Mouse (Mus musculus) heart, adult 8-10 months (tissue): Measurements from ENCODE around the gene Cst8. TPM values are rescaled to one million over a fixed set of nuclear protein-coding genes. Genes with fewer than 3 reads are reported as not detected.
"Not testable (repeated sequence)": the region's sequence is repeated elsewhere in the genome, so short reads cannot be mapped to it uniquely, and the experiment has no call there.

Experiments
- DNase-seq: peaks from one replicate; pipeline ENCODE4 v3.0.0; 2022; ENCODE audit warnings: low spot score
- total RNA-seq, 4 experiments: library from RNA; stranded (reverse); gene quantifications; 2 replicates each; pipeline ENCODE4 v1.2.4; 2022

Gene Cst8
- total RNA-seq = not detected

- DNase-seq = no peak
These were observed at the start of gene Cst8 for GRCm38 (mm10) chr2:148798485-148798884. Gene Cst8, plus strand, starts transcription at chr2:148798785.

DNA sequence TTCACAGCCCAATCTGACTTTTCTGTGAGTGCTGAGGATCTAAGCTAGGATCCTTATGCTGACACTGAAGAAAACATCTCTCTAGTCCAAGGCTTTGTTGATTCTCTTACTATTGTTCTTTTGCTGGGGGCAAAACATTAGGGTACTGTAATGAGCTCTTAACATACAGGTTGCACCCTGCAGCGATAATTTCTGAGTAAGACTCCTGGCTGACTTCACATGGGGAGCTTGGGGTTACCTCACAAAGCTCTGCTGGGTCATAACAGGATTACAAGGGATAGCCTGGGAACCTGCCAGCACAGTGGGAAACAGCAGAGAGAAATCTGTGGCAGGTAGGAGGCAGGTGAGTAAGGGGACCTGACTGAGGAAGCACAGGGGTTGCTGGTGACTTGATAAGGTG lies 48.5 kb upstream of the Cst8 start, which contains the start of gene Cstl1:
Cstl1 (plus strand) TSS at position 301 of the 400 bp plus-strand sequence.
- no peak for DNase-seq

DNA sequence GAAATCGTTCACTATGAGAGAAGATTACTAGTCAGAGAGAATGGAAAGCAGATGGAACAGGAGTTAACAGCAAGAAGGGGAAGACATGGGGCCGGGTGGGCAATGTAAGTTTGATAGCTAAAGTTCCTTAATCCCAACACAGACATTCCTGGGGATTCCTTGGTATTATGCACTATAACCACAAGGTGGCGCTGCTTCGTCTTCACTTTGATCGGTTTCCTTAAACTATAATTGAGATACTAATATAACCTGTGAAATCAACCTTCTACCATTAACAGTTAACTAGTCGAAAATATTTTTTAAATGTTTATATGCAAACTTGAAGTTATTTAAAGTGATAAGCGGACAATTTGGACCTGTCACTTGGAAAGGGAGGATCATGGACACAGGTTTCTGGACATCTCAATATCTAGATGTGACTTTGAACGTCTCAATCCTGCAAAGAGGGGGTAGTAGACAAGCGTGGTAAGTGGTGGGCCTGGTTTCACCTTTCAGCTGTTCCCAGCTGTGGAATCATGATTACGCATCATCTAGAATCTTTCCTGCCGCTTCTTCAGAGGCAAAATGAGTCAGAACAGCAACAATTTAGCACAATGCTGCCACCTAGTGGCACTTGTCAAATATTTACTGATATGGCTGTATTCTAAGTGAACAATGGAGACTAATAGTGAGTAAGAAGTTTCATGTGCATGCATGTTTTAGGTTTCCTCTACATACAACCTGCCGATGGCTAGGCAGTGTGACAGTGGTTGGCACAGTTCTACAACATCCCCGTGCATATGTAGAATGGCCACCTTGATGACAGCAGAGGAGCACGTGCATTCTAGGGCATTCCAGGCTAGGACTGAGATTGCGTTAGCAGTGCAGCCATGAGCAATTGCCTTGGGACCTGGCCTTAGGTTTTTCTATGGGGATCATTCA lies 46.4 kb upstream of the Cst8 start:
- DNase-seq = peak; percentile 72

DNA sequence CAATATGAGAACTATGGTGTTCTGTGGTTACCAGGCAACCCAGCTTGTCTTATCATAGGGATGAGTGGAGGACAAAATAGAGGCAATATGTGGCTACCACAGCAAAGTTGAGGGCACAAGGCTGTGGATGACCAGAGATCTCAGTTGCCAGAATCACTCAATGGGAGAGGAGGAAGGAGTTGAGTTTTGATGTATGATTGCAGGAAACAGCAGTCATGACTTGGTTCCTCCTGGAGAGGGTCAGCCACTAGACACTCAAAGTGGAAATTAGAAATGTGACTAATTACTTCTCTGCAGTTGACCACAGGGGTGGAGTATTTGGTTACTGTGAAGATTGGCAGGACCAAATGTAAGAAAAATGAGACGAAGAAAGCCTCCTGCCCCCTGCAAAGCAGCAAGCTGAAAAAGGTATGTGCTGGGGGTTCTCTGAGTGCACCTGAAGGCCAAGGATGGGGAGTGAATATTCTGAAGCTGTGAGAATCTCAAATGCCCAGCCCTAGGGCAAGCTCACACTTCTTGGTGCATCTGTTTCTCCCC lies 44.2 kb upstream of the Cst8 start:
- no peak for DNase-seq

GRCm38 (mm10) chr2:148763648-148764388 lies 34.8 kb upstream of the Cst8 start:
- no peak for DNase-seq

- not testable (repeated sequence) for DNase-seq
These were observed 27.2 kb upstream of the Cst8 start, which contains the start of gene Cst11 for GRCm38 (mm10) chr2:148771397-148771796. Gene Cst11, minus strand, starts transcription at chr2:148771497.

DNA sequence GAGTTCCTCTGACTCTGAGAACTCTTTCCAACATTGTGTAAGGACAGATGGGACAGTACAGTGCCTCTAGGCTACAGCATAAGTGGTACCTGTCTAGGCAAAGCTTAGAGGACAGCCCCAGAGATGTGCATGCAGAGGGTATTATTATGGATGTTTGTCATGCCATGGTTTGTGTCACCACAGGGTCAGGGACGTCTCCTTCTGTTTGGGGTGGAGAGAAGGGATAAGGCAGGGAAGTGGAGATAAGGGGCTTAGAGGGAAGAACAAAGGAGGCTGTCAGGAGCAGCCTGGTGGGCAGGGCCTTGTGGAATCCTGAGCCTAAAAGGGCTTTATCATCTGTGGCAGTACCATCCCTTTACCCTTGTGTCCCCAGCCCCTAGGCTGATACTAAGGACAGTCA lies 16.9 kb upstream of the Cst8 start, which contains the start of gene 8030411F24Rik:
8030411F24Rik (plus strand) TSS at position 301 of the 400 bp plus-strand sequence.
- no peak for DNase-seq

DNA sequence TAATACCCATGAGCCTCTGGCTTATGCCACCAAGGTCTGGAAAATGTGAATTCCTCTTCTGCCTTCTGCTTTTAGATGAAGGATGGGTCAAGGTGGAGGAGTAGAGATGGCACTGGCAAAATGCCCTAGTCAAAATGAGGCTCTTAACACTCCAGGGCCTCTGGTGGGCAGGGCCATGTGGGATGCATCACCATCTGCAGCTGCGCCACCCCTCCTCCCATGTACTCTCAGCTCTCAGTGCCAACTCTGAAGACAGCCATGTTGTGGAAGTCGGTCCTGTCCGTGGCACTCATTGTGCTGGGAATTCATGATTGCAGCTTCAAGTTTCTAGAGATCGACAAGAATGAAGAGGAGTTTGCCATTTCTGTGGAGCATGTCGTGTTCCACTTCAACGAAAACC lies 9.4 kb upstream of the Cst8 start, which contains the start of gene Cst12:
Cst12 (plus strand) TSS at position 220 of the 400 bp plus-strand sequence.
- DNase-seq = no peak

DNA sequence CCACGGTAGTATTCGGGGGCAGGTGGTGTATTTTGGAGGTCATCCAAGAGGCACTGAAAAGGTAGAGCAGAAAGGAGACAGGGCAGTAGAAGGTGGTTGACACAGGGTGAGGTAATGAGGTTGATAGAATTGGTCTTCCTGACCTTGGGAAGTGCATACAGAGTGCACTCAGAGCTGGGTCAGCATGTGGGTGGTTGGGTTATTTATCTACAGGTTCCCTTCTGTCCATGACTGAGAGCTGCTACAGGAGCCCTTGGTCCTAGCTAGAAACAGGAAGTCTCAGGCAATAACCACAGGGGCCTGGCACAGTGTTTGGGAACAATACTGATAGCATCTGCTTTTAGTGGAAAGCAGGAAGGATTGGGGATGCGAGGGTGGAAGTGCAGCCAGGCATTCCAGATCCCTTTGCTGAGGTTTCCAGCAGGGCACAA lies 2.9 kb downstream of the Cst8 start:
- no peak for DNase-seq

DNA sequence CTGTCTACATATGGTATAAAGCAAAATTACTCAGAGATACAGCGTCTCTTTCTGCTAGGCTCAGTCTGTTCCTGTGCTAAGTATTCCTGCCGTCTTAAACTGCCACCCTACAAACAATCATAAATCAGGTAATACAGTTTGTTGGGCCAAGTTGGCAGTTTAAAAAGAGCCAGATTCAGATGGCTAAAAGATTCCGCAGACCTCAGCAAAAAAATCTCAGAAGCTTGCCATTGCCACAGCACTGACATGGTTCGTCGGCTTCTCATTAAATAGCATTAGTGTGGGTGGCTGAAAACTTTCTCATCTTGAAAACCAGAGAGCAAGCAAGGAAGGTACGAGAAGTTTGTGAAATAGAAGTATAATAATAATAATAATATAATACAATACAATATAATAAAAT lies 8.1 kb downstream of the Cst8 start:
- DNase-seq = no peak

DNA sequence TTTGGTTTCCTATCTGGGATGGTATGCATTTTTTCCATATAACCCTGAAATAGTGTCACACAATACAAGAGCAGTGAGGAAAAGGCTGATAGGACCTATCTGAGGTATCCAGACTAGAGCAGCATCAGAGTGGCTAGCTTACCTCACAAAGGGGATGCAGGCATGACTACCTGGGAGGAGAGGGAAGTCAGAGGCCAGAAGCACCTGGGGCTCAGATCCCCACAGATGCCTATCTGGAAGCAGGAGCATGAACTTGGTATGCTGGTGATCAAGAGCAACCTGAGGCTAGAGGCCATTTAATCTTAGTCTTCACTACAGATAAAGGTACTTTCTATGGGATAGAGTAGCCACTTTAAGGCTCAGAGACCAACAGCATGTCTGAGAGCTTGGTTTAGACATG lies 21.3 kb downstream of the Cst8 start, which contains the start of gene Cst13:
Cst13 (plus strand) TSS at position 173 of the 400 bp plus-strand sequence.
- DNase-seq = no peak

DNA sequence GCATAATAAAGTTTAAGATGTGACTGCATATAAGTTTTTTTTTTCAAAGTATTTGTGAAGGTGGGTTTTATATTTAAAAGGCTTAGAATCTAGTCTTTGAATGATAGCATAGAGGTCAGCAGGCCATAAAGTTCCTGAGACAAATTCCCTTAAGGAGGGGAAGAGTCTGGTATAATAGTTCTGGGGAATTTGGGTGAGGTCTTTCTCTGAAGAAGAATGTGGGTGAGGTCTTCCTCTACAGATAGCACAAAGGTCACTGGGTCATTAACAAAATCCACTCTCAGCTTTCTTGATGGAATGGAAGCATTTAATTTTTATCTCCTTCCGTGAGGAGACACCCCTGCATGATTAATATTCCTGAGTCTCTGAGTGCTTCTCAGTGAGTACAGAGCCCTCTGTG lies 27.4 kb downstream of the Cst8 start:
- no peak for DNase-seq

DNA sequence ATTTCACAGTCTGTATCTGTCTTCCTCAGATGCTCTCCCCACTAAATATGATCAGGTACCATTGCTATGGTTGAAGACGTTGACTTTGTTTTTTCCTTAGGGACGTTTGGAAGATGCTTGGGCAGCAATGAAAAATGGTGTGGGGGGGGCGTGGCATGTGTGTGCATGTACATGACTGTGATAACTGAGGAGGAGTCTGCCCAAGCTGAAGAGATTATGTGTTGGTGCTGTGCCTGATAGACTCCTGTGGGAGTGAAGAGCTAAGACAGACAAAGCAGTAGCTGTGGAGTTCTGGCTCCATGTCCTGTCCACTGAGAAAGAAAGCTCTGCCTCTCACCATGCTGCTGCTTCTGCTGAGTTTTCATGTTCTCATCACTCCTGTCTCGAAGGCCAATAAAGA lies 36.3 kb downstream of the Cst8 start, which contains the start of gene Cst9:
Cst9 (plus strand) TSS at position 236 of the 400 bp plus-strand sequence.
- no peak for DNase-seq

DNA sequence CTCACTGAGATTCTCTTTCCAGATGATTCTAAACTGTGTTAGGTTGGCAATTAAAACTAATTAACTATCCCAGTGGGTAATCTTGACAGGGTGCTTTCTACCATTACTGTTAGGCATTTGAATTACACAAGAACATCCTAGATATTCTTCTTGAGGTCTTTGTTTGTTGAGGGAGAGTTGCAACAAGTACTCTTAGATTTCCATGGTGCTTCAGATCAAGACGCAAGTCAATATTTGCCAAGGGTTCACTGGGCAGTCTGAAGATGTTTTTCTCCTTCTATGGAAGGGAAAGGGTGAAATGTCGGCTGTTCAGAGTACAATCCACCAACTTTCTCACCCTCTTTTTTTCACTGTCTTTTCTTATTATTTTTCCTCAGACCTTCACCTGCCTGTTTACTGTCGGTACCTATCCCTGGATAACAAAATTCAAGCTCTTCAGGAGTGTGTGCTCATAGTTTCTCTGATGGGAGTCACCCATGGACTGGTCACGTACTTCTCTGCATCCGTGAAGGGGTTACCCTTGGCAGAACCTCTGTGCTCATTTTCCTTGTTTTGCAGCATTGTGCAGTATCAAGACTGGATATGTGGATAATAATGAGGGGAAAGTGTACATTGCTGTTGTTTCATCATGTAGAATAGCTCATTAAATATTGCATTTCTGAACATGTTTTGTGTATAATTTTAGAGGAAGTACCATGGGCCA lies 39.6 kb downstream of the Cst8 start:
- DNase-seq = no peak

- no peak for DNase-seq
These were observed 40.6 kb downstream of the Cst8 start for GRCm38 (mm10) chr2:148839224-148839623.

DNA sequence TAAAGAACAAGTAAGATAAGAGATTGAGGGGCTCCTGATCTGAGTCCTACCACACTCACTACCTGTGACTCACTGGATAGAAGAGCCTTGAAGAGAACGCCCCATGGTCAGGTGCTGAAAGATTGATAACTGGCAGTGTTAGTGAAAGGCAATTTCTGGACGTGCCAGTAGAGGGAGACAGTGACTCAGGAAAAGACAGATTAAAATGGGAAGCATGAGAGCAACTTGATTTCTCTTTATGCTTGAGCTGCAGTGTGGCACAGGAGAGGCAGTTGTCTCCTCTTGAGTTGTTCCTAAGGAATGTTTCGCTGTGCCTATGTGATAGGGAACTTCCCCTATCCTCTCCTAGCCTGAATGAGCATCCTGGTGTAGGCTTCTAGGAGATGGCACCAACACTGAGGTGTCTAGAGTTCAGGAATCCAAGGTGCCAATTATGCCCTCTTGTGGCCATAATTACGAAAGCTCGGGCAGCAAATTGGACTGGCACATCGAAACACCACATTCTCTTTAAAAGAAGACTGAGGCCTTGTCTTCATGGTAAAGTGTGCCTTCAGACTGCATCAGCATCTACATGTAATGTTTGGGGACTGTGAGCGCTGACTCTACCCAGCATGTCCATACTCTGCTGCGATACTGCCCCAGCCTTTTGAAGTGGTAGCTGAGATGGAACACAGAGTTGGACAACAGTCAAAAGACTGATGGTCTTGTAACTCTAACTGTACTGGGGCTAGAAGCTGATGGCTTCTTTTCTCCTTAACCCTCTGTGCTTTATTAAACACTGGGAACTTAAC lies 52.7 kb downstream of the Cst8 start:
- DNase-seq = peak; percentile 92
